Mouse (Mus musculus) midbrain, embryonic 16.5 days (tissue): ENCODE data around the gene Retreg1. TPM values are rescaled to one million over a fixed set of nuclear protein-coding genes. Genes with fewer than 3 reads are reported as not detected.
"Not testable (repeated sequence)": the region's sequence is repeated elsewhere in the genome, so short reads cannot be mapped to it uniquely, and the experiment has no call there.

Experiments
- ATAC-seq: fragments of 200-750 bp; cut with Nextera tagmentation; 2 replicates; pipeline ENCODE4 v1.8.0; 2017; ENCODE audit warnings: moderate TSS enrichment
- H3K27ac ChIP-seq: fragments of 300-500 bp; sonication (generic); 2 replicates; pipeline ENCODE4 v1.5.1; 2014; ENCODE audit warnings: mild to moderate bottlenecking, low read length, mixed read lengths
- H3K27me3 ChIP-seq: fragments of 300-500 bp; sonication (generic); 2 replicates; pipeline ENCODE4 v1.6.1; 2014; ENCODE audit warnings: low read depth, low read length, mixed read lengths; ENCODE audit not compliant: control insufficient read depth, insufficient read depth
- H3K36me3 ChIP-seq: fragments of 300-500 bp; sonication (generic); 2 replicates; pipeline ENCODE4 v1.6.1; 2014; ENCODE audit warnings: mild to moderate bottlenecking, low read length, moderate library complexity, mixed read lengths; ENCODE audit not compliant: control insufficient read depth, insufficient read depth
- H3K4me1 ChIP-seq: fragments of 300-500 bp; sonication (generic); 2 replicates; pipeline ENCODE4 v1.6.1; 2014; ENCODE audit warnings: mild to moderate bottlenecking, low read length, mixed read lengths; ENCODE audit not compliant: control insufficient read depth, insufficient read depth
- H3K4me2 ChIP-seq: fragments of 300-500 bp; sonication (generic); 2 replicates; pipeline ENCODE4 v1.6.1; 2014; ENCODE audit warnings: mild to moderate bottlenecking, low read length, mixed read lengths
- H3K4me3 ChIP-seq: fragments of 300-500 bp; sonication (generic); 2 replicates; pipeline ENCODE4 v1.5.1; 2014; ENCODE audit warnings: low read depth, mild to moderate bottlenecking, low read length, moderate library complexity, mixed read lengths
- H3K9ac ChIP-seq: fragments of 300-500 bp; sonication (generic); 2 replicates; pipeline ENCODE4 v1.6.1; 2014; ENCODE audit warnings: low read depth, low read length, mixed read lengths
- H3K9me3 ChIP-seq: fragments of 300-500 bp; sonication (generic); replicated peaks from 2 replicates; pipeline ENCODE4 v1.6.1; 2014; ENCODE audit warnings: mild to moderate bottlenecking, low read length, mixed read lengths; ENCODE audit not compliant: control insufficient read depth, poor library complexity, severe bottlenecking
- WGBS: fragments of 180-500 bp; shearing (Covaris S2); extraction: QIAGEN DNeasy Blood & Tissue Kit; methylation state at CpG from one replicate; pipeline ENCODE4 v1.1.7; 2014; 5-methylcytosine and 5-hydroxymethylcytosine counted together
- polyA plus RNA-seq: library from polyadenylated mRNA; unstranded; fragments of >200 nt; fragmentation: Nextera tagmentation; extraction: Ambion mirVana; gene quantifications from 2 replicates; pipeline ENCODE4 v1.2.1, GENCODE M21; 2015

Gene Retreg1
- polyA plus RNA-seq, 1 experiment from 2014 or later: 18.4 TPM

DNA sequence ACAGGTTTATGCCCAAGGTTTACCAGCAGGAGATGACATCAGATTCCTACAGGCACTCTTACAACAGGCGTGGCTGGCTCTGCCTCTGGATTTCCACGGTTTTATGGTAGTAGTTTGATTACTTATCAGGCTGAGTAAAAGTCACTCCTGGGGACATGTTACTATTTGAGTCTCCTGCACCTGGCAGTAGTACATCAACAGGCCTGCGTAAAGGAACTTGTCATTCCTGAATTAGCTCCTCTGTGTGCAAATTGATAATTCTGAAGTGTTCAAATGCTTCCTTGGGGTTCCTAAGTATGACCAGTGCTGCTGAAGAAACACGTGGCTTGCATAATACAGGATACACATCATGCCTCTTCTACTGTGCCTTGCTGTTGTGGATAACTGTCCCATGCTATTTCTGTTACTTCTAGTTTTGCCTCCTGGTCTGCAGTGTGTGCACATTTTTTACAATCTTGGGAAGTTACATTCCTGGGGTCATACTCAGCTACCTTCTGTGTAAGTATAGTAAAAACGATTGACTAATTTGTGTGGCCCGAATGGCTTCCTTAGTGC, 123.3 kb downstream of the Retreg1 start:
- no peak overlapping the region for H3K27ac ChIP-seq
- H3K9ac ChIP-seq: no peak overlapping the region
- no peak overlapping the region for H3K4me2 ChIP-seq
- no peaks in the 10 kb centered on the region for H3K27me3 ChIP-seq
- H3K4me3 ChIP-seq: no peak overlapping the region
- no peaks in the 10 kb centered on the region for H3K9me3 ChIP-seq
- WGBS: 83% methylated on average over 6 of the region's 6 CpGs
- H3K4me1 ChIP-seq: no peaks in the 10 kb centered on the region
- ATAC-seq: no peak
- H3K36me3 ChIP-seq: no peaks in the 10 kb centered on the region

DNA sequence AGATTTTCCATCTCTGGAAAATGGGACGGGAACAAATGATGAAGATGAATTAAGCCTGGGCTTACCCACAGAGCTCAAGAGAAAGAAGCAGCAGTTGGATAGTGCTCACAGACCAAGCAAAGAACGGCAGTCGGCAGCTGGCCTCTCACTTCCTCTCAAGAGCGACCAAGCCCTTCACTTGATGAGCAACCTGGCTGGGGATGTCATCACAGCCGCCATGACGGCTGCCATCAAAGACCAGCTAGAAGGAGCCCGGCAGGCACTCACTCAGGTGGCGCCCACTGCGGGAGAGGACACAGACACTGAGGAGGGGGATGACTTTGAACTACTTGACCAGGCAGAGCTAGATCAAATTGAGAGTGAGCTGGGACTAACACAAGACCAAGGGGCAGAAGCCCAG, 128.6 kb downstream of the Retreg1 start:
- Histone ChIP-seq H3K4me2 (no peak overlapping the region), H3K9me3 (no peaks in the 10 kb centered on the region), H3K4me1 (no peaks in the 10 kb centered on the region), H3K27me3 (no peaks in the 10 kb centered on the region), H3K4me3 (no peak overlapping the region), H3K27ac (no peak overlapping the region), H3K36me3 (peaks cover 4% of the 10 kb centered on the region; the same call in 1 of the 2 replicates), H3K9ac (no peak overlapping the region)
- ATAC-seq: no peak
- 89% methylated on average over 9 of the region's 9 CpGs for WGBS

DNA sequence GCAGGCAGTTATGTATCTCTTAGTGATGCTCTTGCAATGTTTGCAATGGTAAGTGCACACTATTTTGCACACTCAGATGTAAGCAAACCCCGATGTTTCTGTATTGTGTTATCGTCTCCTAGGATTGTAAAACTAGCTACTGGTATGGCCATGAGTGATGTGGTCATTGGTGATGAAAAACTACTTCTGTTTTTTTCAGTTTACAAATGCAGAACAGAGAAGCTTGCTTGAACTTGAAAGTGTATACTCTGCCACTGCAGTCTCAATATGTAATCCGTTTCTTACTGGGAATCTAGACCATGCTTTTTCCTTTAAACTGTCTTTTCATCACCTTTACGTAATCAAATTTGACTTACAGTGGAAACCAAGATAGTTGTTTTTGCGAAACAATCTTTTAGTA, 129.8 kb downstream of the Retreg1 start:
- ATAC-seq: no peak
- 87% methylated on average over 5 of the region's 5 CpGs for WGBS
- H3K36me3 ChIP-seq: peaks cover 4% of the 10 kb centered on the region; the same call in 1 of the 2 replicates

DNA sequence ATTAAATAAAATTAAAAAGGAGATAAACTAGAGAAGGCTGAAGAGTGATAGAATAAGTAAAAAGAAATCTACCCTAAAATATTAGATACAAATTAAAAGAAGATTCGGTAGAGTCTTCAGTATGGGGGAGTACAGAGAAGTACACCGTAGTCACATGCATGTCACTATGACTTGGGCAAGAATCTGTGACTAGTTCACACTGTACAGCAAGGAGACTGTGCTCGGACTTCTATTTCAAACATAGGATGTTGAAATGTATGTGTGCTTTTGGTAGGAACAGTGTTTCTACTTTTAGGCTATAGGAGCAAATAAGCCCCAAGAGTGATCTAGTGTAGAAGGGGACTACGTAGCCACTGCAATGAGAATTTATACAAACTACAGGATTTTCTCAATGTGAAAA, 131.4 kb downstream of the Retreg1 start:
- Histone ChIP-seq H3K4me1 (no peaks in the 10 kb centered on the region), H3K9me3 (no peaks in the 10 kb centered on the region), H3K27me3 (no peaks in the 10 kb centered on the region), H3K9ac (no peak overlapping the region), H3K4me3 (no peak overlapping the region), H3K27ac (no peak overlapping the region), H3K4me2 (no peak overlapping the region), H3K36me3 (peaks cover 4% of the 10 kb centered on the region; the same call in 1 of the 2 replicates)
- WGBS: 94% methylated on average over 4 of the region's 4 CpGs
- ATAC-seq: no peak

More for the DNA sequence above, 129.8 kb downstream of the Retreg1 start:
- Histone ChIP-seq H3K9ac (no peak overlapping the region), H3K27ac (no peak overlapping the region), H3K4me3 (no peak overlapping the region), H3K4me2 (no peak overlapping the region), H3K27me3 (no peaks in the 10 kb centered on the region), H3K4me1 (no peaks in the 10 kb centered on the region), H3K9me3 (no peaks in the 10 kb centered on the region)

DNA sequence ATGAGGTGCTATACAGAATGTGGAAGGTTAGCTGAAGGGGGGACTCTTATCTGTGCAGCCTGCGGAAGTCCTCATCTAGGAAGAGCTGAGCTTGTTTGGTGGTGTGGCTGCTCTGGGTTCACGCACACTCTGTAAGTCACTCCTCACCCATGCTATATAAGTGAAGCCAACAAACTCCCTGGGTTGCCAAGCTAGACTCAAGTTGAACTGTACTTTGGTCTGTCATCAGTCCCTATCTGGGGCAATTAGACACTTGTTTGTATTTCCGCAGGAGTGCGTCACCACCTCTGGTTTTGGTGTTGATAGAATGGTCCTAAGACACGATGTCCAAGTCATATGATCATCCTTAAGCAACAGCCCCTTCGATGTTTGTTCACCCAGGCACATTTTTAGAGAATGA, 132.8 kb downstream of the Retreg1 start:
- no peak overlapping the region for H3K9ac ChIP-seq
- H3K4me3 ChIP-seq: no peak overlapping the region
- no peak overlapping the region for H3K4me2 ChIP-seq
- H3K36me3 ChIP-seq: peaks cover 4% of the 10 kb centered on the region; the same call in 1 of the 2 replicates
- H3K27ac ChIP-seq: no peak overlapping the region
- WGBS: 95% methylated on average over 6 of the region's 6 CpGs
- H3K27me3 ChIP-seq: no peaks in the 10 kb centered on the region
- 0 out of 2 replicates have a peak, but pooled peaks have one; percentile 17 for ATAC-seq
- no peaks in the 10 kb centered on the region for H3K9me3 ChIP-seq
- no peaks in the 10 kb centered on the region for H3K4me1 ChIP-seq

DNA sequence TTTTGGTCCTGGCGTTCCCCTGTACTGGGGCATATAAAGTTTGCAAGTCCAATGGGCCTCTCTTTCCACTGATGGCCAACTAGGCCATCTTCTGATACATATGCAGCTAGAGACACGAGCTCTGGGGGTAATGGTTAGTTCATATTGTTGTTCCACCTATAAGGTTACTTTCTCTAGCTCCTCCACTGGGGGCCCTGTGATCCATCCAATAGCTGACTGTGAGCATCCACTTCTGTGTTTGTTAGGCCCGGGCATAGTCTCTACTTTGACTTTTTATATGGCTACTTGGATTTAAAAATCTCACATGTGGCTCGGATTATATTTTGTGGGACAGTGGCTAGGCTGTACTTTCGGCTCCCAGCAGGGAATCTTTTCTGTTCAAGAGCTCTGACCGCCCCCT, 140.6 kb downstream of the Retreg1 start:
- H3K36me3 ChIP-seq, H3K9me3 ChIP-seq, H3K27me3 ChIP-seq: not testable (repeated sequence)
- H3K9ac ChIP-seq: peak overlapping the region; percentile 77
- ATAC-seq: peak; percentile 52
- H3K4me3 ChIP-seq: peak overlapping the region; percentile 99
- WGBS: 16% methylated on average over 6 of the region's 6 CpGs
- H3K27ac ChIP-seq: peak overlapping the region; percentile 90
- peak overlapping the region; percentile 59 for H3K4me2 ChIP-seq
- peaks cover 24% of the 10 kb centered on the region for H3K4me1 ChIP-seq

DNA sequence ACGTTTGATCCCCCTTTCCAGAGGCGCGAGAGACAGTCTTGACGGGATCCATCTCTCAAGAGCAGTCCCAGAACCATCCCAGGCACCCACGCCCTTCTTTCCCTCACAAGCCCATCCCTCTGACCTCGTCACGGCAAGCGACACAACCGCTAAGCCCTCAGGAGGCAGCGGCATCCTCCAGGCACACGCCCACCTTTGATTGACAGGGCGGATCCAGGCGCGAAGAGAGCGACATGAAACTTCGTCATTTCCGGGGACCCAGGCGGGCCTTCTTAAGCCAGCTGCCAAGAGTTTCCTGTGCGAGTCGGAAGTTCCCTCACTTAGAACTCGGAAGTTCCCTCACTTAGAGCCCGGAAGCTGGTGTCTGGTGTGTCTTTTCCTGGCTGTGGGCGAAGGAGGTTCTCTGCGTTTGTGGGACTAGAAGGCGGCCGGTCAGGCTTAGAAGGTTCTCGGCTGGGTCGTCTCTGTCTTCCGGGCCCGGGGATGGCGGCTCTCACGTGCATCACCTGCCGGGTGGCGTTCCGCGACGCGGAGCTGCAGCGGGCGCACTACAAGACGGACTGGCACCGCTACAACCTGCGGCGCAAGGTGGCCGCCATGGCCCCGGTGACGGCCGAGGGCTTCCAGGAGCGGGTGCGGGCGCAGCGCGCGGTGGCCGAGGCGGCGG, 141.2 kb downstream of the Retreg1 start, which contains the start of gene Zfp622:
Gene Zfp622, plus strand, starts transcription at position 300 of the 667 bp plus-strand sequence.
- Histone ChIP-seq H3K4me2 (peak within 1 kb of the TSS; percentile 99), H3K4me1 (peaks cover 27% of the 10 kb centered on the region), H3K9me3 (0 out of 2 replicates have a peak, but pooled peaks cover 2% of the 10 kb centered on the region), H3K4me3 (peak within 1 kb of the TSS; percentile 99), H3K36me3 (peaks cover 4% of the 10 kb centered on the region; the same call in 1 of the 2 replicates), H3K27me3 (no peaks in the 10 kb centered on the region), H3K27ac (peak within 1 kb of the TSS; percentile 90), H3K9ac (peak within 1 kb of the TSS; percentile 83)
- under 1% methylated on average over 51 of the region's 57 CpGs for WGBS
- ATAC-seq: peak; percentile 98

DNA sequence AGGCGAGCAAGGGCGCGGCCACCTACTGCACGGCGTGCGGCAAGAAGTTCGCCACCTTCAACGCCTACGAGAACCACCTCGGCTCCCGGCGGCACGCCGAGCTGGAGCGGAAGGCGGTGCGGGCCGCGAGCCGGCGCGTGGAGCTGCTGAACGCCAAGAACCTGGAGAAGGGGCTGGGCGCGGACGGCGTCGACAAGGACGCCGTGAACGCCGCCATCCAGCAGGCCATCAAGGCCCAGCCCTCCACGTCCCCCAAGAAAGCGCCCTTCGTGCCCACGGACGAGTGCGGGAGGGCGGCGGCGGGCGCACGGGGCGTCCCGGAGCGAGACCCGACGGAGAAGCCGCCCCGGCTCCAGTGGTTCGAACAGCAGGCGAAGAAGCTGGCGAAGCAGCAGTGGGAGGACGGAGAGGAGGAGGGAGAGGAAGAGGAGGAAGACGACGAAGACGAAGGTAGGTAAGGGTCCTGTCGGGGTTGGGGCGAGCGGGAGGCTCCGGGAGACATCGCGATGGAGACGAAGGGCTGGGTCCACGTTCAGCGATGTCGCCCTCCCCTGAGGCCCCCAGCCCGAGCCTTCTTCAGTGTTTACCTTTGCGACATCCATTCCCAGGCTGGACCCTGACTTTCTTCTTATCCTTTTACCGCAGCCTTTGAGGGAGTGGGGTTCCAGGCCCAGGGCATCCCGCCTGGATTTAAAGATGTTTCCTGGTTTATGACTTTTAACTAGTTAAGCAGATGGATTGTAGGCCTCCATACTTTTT, 141.9 kb downstream of the Retreg1 start:
- Histone ChIP-seq H3K36me3 (peaks cover 4% of the 10 kb centered on the region; the same call in 1 of the 2 replicates), H3K9me3 (0 out of 2 replicates have a peak, but pooled peaks cover 2% of the 10 kb centered on the region), H3K4me3 (peak overlapping the region; percentile 99), H3K9ac (peak overlapping the region; percentile 83), H3K27me3 (no peaks in the 10 kb centered on the region), H3K27ac (peak overlapping the region; percentile 86), H3K4me2 (peak overlapping the region; percentile 99), H3K4me1 (peaks cover 27% of the 10 kb centered on the region)
- WGBS: under 1% methylated on average over 70 of the region's 71 CpGs
- no peak; the same call in 1 of the 2 replicates for ATAC-seq
